Mouse (Mus musculus) right cerebral cortex, postnatal 25 days (tissue): ENCODE results near the gene 1700003E16Rik.

Source experiments
- DNase-seq: peaks from one replicate; pipeline ENCODE4 v3.0.0; 2022

1700003E16Rik gene

GRCm38 (mm10) chr6:83156259-83156684 lies at the start of gene 1700003E16Rik, which contains the start of gene Wdr54:
Gene 1700003E16Rik (plus strand): TSS chr6:83156404.
Gene Wdr54 (minus strand): TSS chr6:83156397.
- peak; percentile 88 for DNase-seq

DNA sequence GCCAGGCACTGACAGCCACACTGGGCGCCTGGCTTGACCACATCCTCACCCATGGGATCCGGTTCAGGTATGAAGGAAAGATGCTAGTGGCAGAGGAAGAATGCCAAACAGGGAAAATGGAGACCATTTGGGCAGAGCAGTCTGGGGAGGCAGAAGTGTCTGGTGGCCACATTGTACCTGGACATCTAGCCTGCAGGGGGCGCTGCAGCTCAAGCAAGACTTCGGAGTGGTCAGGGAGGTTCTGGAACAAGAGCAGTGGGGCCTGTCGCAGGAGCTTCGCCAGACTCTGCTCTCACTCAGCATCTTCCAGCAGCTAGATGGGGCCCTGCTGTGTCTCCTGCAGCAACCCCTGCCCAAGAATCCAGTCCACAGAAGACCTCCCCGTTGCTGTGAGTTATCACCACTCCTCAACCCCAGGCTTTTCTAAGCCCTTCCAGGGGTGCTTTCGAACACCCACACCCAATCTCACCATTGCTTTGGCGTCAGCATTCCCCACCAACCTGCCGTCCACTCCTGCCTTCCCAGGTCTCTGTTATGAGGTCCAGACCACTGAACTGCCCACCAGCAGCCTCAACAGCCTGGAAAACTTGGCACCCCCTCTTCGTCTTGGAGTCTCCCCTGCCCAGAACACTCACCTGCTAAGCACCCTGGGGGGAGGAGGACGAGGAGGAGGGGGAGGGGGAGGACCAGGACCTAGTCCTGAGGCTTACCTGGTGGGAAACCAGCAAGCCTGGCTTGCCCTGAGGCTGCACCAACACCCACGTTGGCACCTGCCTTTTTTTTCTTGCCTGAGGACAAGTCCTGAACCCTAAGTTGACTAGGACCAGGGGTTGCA lies 48.4 kb upstream of the 1700003E16Rik start:
- no peak for DNase-seq

DNA sequence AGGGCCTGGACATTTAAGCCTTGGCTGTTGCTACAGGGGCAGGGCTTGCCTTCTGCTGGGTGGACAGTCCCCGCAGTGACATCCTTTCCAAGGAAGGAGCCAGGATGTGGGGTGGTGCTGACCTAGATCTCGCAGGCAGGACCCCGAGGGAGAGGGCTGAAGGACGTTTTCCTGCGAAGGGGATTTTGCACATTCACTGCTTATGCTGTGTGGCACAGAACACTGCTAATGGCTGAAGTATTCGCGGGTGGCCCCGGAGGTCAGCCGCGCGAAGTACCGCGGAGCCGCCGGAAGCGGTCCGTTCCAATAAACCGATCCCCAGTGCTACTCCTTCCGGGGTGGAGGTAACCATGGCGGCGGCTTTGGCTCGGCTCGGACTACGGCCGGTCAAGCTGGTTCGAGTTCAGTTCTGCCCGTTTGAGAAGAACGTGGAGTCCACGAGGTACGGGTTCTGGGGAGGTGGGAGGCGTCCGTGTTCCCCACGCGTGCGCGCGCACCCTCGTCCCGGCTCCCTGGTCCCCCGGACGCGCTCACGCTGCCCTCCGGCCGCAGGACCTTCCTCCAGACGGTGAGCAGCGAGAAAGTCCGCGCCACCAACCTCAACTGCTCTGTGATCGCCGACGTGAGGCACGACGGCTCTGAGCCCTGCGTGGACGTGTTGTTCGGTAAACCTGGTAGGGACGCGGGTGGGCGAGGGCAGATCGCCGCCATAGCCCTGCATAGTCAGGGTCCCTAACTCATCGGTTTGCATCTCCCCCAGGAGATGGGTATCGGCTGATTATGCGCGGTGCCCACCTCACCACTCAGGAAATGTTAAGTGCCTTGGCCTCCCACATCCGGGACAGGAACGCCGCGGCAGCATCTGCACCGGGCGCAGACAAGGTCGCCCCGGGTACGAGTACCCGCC lies 47.2 kb upstream of the 1700003E16Rik start, which contains the start of gene Mrpl53:
Mrpl53 (plus strand) TSS at position 279 of the 907 bp plus-strand sequence.
- peak; percentile 86 for DNase-seq

GRCm38 (mm10) chr6:83111510-83112136 lies 44.6 kb upstream of the 1700003E16Rik start:
- no peak for DNase-seq

GRCm38 (mm10) chr6:83115011-83115671 lies 41.1 kb upstream of the 1700003E16Rik start, which contains the start of gene Mogs:
Gene Mogs (plus strand): TSS chr6:83115496.
- DNase-seq = peak; percentile 92

DNA sequence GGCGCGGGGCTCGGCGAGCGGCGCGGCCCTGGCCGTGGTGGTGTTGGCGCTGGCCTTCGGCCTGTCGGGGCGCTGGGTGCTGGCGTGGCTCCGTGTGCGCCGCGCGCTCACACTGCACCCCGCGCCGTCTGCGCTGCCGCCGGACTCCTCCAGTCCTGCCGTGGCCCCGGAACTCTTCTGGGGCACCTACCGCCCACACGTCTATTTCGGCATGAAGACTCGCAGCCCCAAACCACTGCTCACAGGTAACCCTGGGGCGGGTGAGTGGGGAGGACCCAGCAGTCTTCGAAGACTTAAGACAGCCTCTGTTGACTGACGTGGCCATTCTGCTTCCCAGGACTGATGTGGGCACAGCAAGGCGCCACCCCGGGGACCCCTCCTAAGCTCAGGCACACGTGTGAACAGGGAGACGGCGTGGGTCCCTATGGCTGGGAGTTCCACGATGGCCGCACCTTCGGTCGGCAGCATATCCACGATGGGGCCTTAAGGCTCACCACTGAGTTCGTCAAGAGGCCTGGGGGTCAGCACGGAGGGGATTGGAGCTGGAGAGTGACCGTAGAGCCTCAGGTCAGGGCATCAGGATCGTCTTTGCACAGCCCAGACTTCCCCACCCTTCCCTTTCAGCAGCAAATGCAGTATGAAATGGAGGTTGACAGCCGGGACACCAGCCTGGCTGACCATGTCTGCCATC lies 40.4 kb upstream of the 1700003E16Rik start:
- DNase-seq = no peak

DNA sequence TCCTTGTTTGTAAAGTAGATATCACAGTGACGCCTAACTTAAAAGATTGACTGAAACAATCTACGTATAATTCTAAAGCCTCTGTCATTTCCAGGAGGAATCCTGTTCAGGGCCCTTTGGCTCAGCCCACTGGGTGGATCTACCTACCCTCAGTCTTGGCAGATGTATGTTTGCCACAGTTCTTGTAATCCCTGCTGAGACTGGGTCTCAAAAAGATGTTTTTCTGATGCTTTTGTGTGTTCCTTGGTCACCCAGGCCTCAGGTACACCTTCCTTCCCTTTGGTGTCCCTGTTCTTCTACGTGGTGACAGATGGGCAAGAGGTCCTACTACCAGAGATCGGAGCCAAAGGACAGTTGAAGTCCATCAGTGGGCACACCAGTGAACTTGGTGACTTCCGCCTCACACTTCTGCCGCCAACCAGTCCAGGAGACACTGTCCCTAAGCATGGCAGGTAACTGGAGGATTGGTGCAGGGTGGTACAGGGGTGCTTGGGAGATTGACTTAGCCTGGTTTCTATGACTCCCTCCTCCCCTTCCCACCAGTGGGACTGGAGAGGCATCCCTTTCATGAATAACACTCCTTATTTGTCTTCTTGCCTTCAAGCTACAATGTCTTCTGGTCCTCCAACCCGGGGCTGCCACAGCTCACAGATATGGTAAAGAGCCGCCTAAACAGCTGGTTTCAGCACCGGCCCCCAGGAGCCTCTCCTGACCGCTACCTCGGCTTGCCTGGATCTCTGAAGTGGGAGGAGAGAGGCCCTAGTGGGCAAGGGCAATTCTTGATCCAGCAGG lies 39.6 kb upstream of the 1700003E16Rik start:
- DNase-seq = no peak

DNA sequence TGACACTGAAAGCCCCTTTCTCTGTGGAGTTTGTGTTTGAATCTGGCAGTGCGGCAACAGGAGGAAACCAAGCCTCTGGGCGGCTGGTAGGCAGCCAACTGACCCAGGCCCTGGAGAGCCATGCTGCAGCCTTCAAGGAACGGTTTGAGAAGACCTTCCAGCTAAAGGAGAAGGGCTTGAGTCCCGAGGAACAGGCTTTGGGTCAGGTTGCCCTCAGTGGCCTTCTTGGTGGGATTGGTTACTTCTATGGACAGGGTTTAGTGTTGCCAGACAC lies 39.1 kb upstream of the 1700003E16Rik start:
- no peak for DNase-seq

- no peak for DNase-seq
Observed at GRCm38 (mm10) chr6:83117616-83118015, 38.6 kb upstream of the 1700003E16Rik start.

DNA sequence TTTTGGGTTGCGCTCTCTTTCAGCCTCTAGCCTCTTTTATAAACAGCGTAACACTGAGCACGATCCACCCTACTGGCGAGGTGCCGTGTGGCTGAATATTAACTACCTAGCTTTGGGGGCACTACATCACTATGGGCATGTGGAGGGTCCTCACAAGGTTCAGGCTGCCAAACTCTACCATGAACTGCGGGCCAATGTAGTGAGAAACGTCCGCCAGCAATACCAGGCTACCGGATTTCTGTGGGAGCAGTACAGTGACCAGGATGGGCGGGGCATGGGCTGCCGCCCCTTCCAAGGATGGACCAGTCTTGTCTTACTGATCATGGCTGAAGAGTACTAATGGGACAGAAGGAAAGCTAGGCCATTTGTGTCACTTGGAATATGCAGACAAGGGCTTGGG lies 37.8 kb upstream of the 1700003E16Rik start:
- no peak for DNase-seq

GRCm38 (mm10) chr6:83118825-83119733 lies 37.1 kb upstream of the 1700003E16Rik start:
- DNase-seq = no peak

DNA sequence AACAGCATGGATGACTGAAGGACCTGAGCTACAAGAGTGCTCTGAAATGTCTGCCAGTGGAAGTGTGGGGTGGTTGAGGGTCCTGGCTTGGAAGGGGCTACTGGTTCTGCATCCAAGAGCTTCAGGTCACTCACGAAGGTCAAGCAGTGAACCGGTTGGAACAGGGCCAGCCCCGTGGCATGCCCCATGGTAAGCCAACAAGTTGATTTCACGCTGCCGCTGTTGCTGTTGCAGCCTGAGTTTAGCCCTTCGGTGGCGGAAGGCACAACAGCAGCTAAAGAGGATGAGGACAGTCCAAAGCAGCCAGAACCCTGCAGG lies 36.5 kb upstream of the 1700003E16Rik start:
- no peak for DNase-seq

DNA sequence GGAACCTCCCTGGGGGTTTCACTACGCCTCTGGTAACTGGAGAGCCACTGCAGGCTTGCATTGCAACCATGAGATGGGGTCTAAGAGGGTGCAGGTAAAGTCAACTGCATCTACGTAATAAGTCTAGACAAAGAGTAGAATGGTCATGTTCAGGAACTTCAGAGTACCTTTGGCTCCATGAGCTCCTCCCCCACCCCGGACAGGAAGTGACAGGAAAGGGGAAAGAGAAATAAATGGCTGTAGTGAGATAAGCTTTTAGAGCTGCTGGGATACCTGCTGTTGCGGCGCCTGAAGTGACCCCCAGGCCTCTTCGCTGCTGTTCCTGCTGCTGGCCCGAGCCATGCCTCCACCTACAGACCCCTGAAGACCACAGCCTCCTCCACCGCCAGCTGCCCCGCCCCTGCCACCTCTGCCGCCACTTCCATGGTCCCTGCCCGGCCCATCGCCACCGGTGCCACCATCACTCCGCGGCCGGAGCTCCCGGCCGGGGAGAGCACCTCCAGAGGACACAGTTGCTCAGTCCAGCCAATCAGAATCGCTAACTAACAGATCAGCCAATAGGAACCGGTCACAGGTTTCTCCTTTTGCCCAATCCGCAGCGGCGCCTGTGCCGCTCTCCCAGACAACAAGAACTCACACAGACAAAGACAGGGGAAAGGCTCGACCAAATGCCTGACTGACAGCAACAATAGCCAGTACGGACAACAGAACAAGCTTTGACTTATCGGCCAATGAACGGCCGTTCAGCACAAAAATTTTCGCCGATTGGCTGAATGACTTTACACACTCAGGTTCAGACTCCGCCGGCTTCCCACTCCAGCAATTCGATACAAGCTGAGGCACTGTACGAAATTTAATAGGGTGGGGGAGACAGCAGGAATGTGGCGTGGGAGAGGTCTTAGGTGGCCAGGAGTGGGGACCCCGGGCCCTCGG lies 35.0 kb upstream of the 1700003E16Rik start, which contains the start of gene Wbp1:
Wbp1 (minus strand) TSS at position 630 of the 933 bp plus-strand sequence.
- peak; percentile 95 for DNase-seq

- no peak for DNase-seq
Observed at GRCm38 (mm10) chr6:83121863-83122710, 34.1 kb upstream of the 1700003E16Rik start.

GRCm38 (mm10) chr6:83122961-83123360 lies 33.2 kb upstream of the 1700003E16Rik start:
- DNase-seq = no peak

DNA sequence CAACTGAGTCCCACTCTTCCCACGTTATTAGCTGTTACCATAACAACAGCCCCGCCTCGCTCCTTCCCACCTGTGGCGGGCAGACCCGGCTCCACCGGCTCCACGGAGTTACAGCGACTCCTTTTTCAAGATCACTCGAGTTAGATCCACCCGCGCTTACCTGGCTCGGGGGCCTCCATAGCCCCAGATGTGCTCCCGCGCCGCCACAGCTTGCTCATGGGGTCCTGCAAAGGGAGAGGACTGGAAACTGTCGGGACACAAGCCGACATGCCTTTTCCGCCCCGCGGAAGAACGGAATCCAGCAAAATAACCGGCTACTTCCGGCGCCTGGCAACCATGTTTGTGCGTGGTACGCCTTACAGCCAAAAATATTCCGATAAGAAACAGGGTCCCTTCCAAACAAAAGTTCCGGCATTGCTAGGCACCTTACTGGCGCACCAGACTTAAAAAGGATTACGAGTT lies 31.3 kb upstream of the 1700003E16Rik start:
- peak; percentile 89 for DNase-seq

DNA sequence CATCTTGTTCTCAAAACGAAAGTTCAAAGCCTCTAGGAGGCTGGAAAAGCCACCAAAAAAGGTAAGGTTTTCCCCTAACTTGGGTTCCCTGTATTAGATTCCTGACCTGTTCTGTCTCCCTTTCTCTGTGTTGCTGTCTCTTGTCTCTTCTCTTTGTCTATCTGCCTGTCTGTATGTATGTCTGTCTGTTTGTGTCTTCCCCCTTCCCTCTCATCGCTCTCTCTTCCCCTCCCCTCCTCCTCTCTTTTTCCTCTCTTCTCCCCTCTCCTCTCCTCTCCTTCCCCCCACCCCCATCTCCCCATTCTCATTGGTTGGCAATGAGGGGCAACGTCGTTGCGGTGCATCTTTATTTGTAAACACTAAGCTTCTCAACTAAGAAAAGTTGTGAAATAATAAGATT lies 30.9 kb upstream of the 1700003E16Rik start, which contains the start of gene Ino80b:
Ino80b (minus strand) TSS at position 101 of the 400 bp plus-strand sequence.
- no peak for DNase-seq

GRCm38 (mm10) chr6:83127419-83127818 lies 28.8 kb upstream of the 1700003E16Rik start:
- no peak for DNase-seq
